Mouse (Mus musculus) liver, adult 2 months (tissue): Measurements from ENCODE around the gene Myo5c. TPM values are rescaled to one million over a fixed set of nuclear protein-coding genes. Genes with fewer than 3 reads are reported as not detected.

Experiments used
- DNase-seq: peaks from one replicate; pipeline ENCODE4 v3.0.0-alpha.2; 2011; ENCODE audit warnings: low read depth, low spot score; ENCODE audit errors: extremely low read depth
- H3K27ac ChIP-seq: fragments of 200-500 bp; replicated peaks from 2 replicates; pipeline ENCODE4 v1.5.1; 2012; ENCODE audit warnings: low read depth, mild to moderate bottlenecking, control low read depth, inconsistent platforms, low read length; ENCODE audit not compliant: insufficient read depth
- H3K27me3 ChIP-seq: fragments of 200-500 bp; 2 replicates; pipeline ENCODE4 v1.6.1; 2012; ENCODE audit warnings: mild to moderate bottlenecking, moderate library complexity, low read length, inconsistent platforms; ENCODE audit not compliant: control insufficient read depth, insufficient read depth
- H3K36me3 ChIP-seq: fragments of 200-500 bp; 2 replicates; pipeline ENCODE4 v1.6.1; 2012; ENCODE audit warnings: low read length, inconsistent platforms; ENCODE audit not compliant: control insufficient read depth, insufficient read depth
- H3K4me1 ChIP-seq: fragments of 200-500 bp; 2 replicates; pipeline ENCODE4 v1.6.1; 2011; ENCODE audit warnings: low read length; ENCODE audit not compliant: control insufficient read depth, insufficient read depth
- H3K4me3 ChIP-seq: fragments of 200-500 bp; 2 replicates; pipeline ENCODE4 v1.5.1; 2011; ENCODE audit warnings: low read depth, mild to moderate bottlenecking, control low read depth, low read length, moderate library complexity; ENCODE audit not compliant: insufficient read depth
- H3K79me2 ChIP-seq: fragments of 200-500 bp; 2 replicates; pipeline ENCODE4 v1.6.1; 2012; ENCODE audit warnings: inconsistent platforms, mild to moderate bottlenecking, low read length, moderate library complexity; ENCODE audit not compliant: control insufficient read depth, insufficient read depth
- H3K9ac ChIP-seq: fragments of 200-500 bp; 2 replicates; pipeline ENCODE4 v1.6.1; 2012; ENCODE audit warnings: low read depth, mild to moderate bottlenecking, control low read depth, inconsistent platforms, low read length
- CTCF ChIP-seq: fragments of 200-500 bp; IDR thresholded peaks from 2 replicates; pipeline ENCODE4 v1.5.1; 2011; ENCODE audit warnings: low read depth, low read length, control low read depth
- POLR2A ChIP-seq: fragments of 200-500 bp; IDR thresholded peaks from 2 replicates; pipeline ENCODE4 v1.6.1; 2011; ENCODE audit warnings: low read length, control low read depth; ENCODE audit not compliant: insufficient read depth; ENCODE audit errors: extremely low read depth
- WGBS: fragments of 180-500 bp; shearing (Covaris S2); methylation state at CpG from one replicate; pipeline ENCODE4 v1.1.7; 2018; 5-methylcytosine and 5-hydroxymethylcytosine counted together
- polyA plus RNA-seq: library from polyadenylated mRNA; depleted of rRNA; stranded (reverse); fragments of >200 nt; gene quantifications from 2 replicates; pipeline ENCODE4 v1.2.3, GENCODE M21; 2012
- total RNA-seq: library from RNA; depleted of rRNA; stranded (reverse); fragments of >200 nt; gene quantifications from 2 replicates; pipeline ENCODE4 v1.2.3, GENCODE M21; 2014

Gene Myo5c
- total and polyA plus RNA-seq, 2 experiments, result 0.12 to 0.18 TPM

DNA sequence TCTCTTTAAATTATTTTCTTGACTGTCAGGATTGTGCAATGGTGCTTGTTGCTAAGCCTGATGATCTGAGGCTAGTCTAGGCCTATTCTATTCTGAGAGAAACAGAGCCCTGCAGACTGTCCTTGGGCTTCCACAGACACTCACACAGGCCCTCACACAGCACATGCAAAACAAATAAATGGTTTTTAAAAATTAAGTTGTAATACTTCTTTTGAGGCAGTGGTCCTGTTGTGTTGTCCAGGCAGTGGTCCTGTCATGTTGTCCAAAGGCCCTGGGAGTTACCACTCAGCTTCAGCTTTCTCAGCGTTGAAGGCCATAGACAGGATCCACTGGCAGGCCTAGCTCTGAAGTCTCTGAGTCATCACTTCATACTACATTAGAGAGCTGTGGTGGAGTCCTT is 30.3 kb upstream of the Myo5c start:
- H3K9ac ChIP-seq, result no peak overlapping the region
- no peaks in the 10 kb centered on the region for H3K79me2 ChIP-seq
- TF ChIP-seq POLR2A, result no peak
- TF ChIP-seq CTCF, result no peak
- no peaks in the 10 kb centered on the region for H3K36me3 ChIP-seq
- no peak overlapping the region for H3K4me3 ChIP-seq
- DNase-seq, result no peak
- H3K27me3 ChIP-seq, result no peaks in the 10 kb centered on the region
- WGBS, result 98% methylated on average over 1 of the region's 1 CpGs
- H3K27ac ChIP-seq, result no peak overlapping the region
- no peaks in the 10 kb centered on the region for H3K4me1 ChIP-seq

DNA sequence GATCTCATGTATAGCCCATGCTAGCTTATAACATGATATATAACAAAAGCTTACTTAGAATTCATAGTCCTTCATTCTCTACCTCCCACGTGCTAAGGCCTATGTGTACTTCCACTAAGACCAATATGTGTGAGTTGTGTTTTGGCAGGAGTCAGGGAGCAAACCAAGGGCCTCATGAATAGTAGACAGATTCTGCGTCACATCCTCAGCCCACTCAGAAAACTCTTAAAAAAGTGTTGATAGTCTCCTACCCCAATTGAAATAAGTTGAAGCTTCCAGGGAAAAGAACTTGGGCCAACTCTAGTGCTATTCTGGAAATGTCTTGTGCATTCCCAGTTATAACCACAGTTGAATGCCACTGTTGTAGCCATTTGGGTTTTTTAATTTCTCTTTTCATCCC is 29.8 kb upstream of the Myo5c start:
- H3K79me2 ChIP-seq, result no peaks in the 10 kb centered on the region
- DNase-seq, result no peak
- H3K27me3 ChIP-seq, result no peaks in the 10 kb centered on the region
- WGBS, result 90% methylated on average over 2 of the region's 2 CpGs
- no peaks in the 10 kb centered on the region for H3K4me1 ChIP-seq
- no peak overlapping the region for H3K9ac ChIP-seq
- TF ChIP-seq CTCF (no peak), POLR2A (no peak)
- H3K27ac ChIP-seq, result no peak overlapping the region
- H3K4me3 ChIP-seq, result no peak overlapping the region
- H3K36me3 ChIP-seq, result no peaks in the 10 kb centered on the region

DNA sequence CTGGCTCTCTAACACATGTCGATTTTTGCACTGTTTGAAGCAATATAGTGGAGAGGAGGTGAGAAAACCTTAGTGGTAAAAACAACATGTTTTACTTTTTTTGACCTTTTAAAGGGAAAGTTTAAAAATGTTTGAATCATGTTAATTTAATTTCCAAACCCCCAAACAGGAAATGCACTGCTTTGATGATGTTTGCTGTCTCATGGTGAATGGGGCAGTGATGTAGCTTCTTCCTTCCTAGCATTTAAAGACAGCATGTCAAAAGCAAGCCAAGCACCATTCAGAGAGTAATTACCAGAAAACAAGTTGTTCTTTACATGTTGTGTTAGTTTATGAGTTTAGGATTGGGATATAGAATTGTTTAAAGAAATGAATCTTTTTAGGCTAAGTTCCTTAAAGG is 22.6 kb upstream of the Myo5c start:
- no peaks in the 10 kb centered on the region for H3K36me3 ChIP-seq
- TF ChIP-seq POLR2A, result no peak
- WGBS, result 82% methylated on average over 1 of the region's 1 CpGs
- no peaks in the 10 kb centered on the region for H3K79me2 ChIP-seq
- H3K27me3 ChIP-seq, result no peaks in the 10 kb centered on the region
- H3K4me3 ChIP-seq, result no peak overlapping the region
- no peak overlapping the region for H3K9ac ChIP-seq
- no peak overlapping the region for H3K27ac ChIP-seq
- no peak for DNase-seq
- H3K4me1 ChIP-seq, result no peaks in the 10 kb centered on the region

DNA sequence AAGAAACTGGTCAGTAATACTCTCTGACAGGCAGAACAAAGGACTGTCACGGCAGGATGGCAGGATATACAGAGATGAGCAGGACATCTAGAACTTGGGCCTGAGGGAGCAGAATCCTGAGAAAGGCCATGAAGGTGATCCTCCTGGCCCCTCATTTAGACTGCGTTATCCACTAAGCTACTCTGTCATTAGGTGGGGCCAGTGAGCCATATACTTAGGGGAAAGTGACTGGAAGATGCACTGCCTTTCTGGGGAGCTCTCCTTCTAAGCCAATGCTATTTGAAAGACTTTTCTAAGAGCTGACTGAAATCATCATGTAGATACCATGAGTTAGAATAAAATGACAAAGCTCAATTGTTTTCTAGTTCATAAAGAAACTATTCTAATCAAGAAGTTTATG is 21.6 kb upstream of the Myo5c start:
- Histone ChIP-seq H3K9ac (no peak overlapping the region), H3K27ac (no peak overlapping the region), H3K4me3 (no peak overlapping the region), H3K36me3 (no peaks in the 10 kb centered on the region), H3K4me1 (no peaks in the 10 kb centered on the region), H3K79me2 (no peaks in the 10 kb centered on the region), H3K27me3 (no peaks in the 10 kb centered on the region)
- 83% methylated on average over 2 of the region's 2 CpGs for WGBS
- no peak for DNase-seq
- TF ChIP-seq POLR2A, result no peak
- TF ChIP-seq CTCF, result no peak

DNA sequence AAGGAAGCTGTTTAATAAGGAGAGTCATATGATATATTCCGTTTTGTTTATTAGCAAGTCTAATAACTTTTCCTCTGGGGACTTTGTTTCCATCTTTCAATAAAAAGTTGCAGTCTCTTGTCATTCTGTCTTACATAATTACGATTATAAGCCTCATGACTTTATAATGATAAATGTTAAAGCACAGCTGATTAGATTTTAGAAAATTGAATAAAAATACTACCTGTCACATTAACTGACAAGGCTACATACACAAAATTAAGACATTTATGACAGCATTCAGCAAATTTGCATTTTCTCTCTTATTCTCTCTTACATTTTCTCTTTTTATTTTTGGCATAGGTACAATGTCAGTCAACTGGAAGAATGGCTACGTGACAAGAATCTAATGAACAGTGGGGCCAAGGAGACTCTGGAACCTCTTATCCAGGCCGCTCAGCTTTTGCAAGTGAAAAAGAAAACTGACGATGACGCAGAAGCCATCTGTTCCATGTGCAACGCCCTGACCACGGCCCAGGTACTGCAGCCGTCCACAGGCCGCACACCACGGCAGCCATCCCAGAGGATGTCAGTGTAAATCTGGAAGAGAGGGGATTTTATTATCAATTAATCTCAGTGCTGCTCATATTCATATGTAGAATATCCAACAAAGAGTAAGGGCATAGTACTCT is 16.9 kb upstream of the Myo5c start:
- no peak overlapping the region for H3K4me3 ChIP-seq
- no peaks in the 10 kb centered on the region for H3K79me2 ChIP-seq
- no peak for DNase-seq
- no peak overlapping the region for H3K9ac ChIP-seq
- no peaks in the 10 kb centered on the region for H3K4me1 ChIP-seq
- H3K27me3 ChIP-seq, result no peaks in the 10 kb centered on the region
- TF ChIP-seq POLR2A (no peak), CTCF (no peak)
- no peaks in the 10 kb centered on the region for H3K36me3 ChIP-seq
- no peak overlapping the region for H3K27ac ChIP-seq
- WGBS, result 98% methylated on average over 11 of the region's 11 CpGs

DNA sequence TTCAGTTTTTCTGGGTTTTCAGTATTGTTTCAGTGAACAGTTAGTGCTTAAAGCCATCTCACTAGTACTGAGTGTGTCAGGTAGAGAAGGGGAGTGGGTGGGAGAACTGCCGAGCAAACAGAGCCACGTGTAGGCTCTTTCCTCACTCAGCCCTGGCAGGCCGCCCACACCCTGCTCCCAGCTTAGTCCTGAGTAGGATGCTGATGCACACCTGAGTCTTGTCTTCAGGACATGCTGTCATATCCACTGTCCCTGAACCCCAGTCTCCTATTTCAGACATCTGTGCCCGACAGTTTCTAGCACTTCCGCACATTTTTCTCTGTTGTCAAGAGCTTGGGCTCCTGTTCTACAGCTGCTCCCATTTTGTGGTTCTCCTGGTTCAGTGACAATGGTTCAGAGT is 11.9 kb upstream of the Myo5c start:
- whole genome bisulfite sequencing, result 67% methylated on average over 5 of the region's 5 CpGs
- Histone ChIP-seq H3K9ac (no peak overlapping the region), H3K79me2 (no peaks in the 10 kb centered on the region), H3K36me3 (no peaks in the 10 kb centered on the region), H3K4me1 (no peaks in the 10 kb centered on the region), H3K27ac (no peak overlapping the region), H3K27me3 (no peaks in the 10 kb centered on the region), H3K4me3 (no peak overlapping the region)
- no peak for DNase-seq
- TF ChIP-seq CTCF (no peak), POLR2A (no peak)
